ENCODE assay signal across 17 mouse cellular contexts in genomic region chr16:45695445-45696160, GRCm38 (mm10). TPM values are rescaled to one million over a fixed set of nuclear protein-coding genes. Genes with fewer than 3 reads are reported as not detected.
DNase-seq lines count a peak whose midpoint lies in the region; ATAC-seq and TF ChIP-seq lines count a peak whose summit lies in the region.
"Had no signal": no experiment of that assay in that cellular context is flagged by ENCODE, and none has a peak within 500 bp of the region (broad histone marks: within the 10 kb centered on the region; RNA-seq: fewer than 3 reads in every experiment).

No protein-coding gene starts in this region.

- no peak for TF ChIP-seq EP300 in heart, adult 2 months (IDR thresholded peaks at IDR 0.05; ENCODE audit: insufficient read depth, low read depth, low read length)

- TF ChIP-seq POLR2A in heart, adult 2 months (IDR thresholded peaks at IDR 0.05; ENCODE audit: insufficient read depth, low read depth, low read length) = no peak

- H3K36me3 ChIP-seq in hindbrain, embryonic 16.5 days (ENCODE audit: control insufficient read depth, insufficient read depth, low read length) = no peaks in the 10 kb centered on the region
- H3K36me3 ChIP-seq in hindbrain, embryonic 14.5 days (replicated peaks; ENCODE audit: control insufficient read depth, insufficient read depth) = no peaks in the 10 kb centered on the region
- no peaks in the 10 kb centered on the region for H3K36me3 ChIP-seq in heart, adult 2 months (ENCODE audit: control insufficient read depth, insufficient read depth, low read length)

- no peaks in the 10 kb centered on the region for H3K27me3 ChIP-seq in hindbrain, embryonic 16.5 days (replicated peaks; ENCODE audit: control insufficient read depth, insufficient read depth, low read length)
- H3K27me3 ChIP-seq in hindbrain, embryonic 14.5 days (ENCODE audit: control insufficient read depth, insufficient read depth, low read length) = no peaks in the 10 kb centered on the region
- H3K27me3 ChIP-seq in heart, adult 2 months (ENCODE audit: control insufficient read depth, insufficient read depth, low read length) = no peaks in the 10 kb centered on the region

- 49% methylated on average over 9 of the region's 9 CpGs for WGBS in hindbrain, embryonic 16.5 days
- WGBS in hindbrain, embryonic 14.5 days = 59% methylated on average over 9 of the region's 9 CpGs
- WGBS in heart, adult 2 months = 78% methylated on average over 9 of the region's 9 CpGs

- no peak for TF ChIP-seq CTCF in heart, adult 2 months (IDR thresholded peaks at IDR 0.05)

- H3K4me1 ChIP-seq in hindbrain, embryonic 16.5 days (ENCODE audit: control insufficient read depth, insufficient read depth, low read depth, low read length) = peaks cover 4% of the 10 kb centered on the region
- H3K4me1 ChIP-seq in hindbrain, embryonic 14.5 days (replicated peaks; ENCODE audit: control insufficient read depth, insufficient read depth, low read length) = peaks cover 5% of the 10 kb centered on the region; the same call in 1 of the 2 replicates
- no peaks in the 10 kb centered on the region for H3K4me1 ChIP-seq in heart, adult 2 months (ENCODE audit: control insufficient read depth, insufficient read depth, low read length)

- no peak overlapping the region for H3K4me3 ChIP-seq in hindbrain, embryonic 16.5 days (ENCODE audit: low read length)
- H3K4me3 ChIP-seq in hindbrain, embryonic 14.5 days (replicated peaks; ENCODE audit: low read length) = no peak overlapping the region
- no peak overlapping the region for H3K4me3 ChIP-seq in heart, adult 2 months
- H3K4me3 ChIP-seq: left cerebral cortex, adult 2 months had no signal

- no peaks in the 10 kb centered on the region for H3K9me3 ChIP-seq in hindbrain, embryonic 16.5 days (ENCODE audit: control insufficient read depth, low read length)
- no peaks in the 10 kb centered on the region for H3K9me3 ChIP-seq in hindbrain, embryonic 14.5 days (ENCODE audit: control insufficient read depth, low read length)

- no peaks in the 10 kb centered on the region for H3K79me2 ChIP-seq in heart, adult 2 months (replicated peaks; ENCODE audit: control insufficient read depth, insufficient read depth, low read length)

- DNase-seq in hindbrain, embryonic 14.5 days (ENCODE audit: low spot score) = no peak
- DNase-seq in Muller cell, postnatal 12 days (ENCODE audit: inconsistent ontology term) = peak; percentile 14
- DNase-seq in adrenal gland, postnatal 14 days = peak; percentile 65
- DNase-seq in cerebellum, postnatal 10 days = peak; percentile 65 to 82
- DNase-seq in heart, adult 2 months = no peak
- no peak for DNase-seq in c-Kit-positive CD71-positive TER-119-positive erythroid progenitor cells, embryonic 14.5 days (ENCODE audit: low spot score)
- no peak for DNase-seq in layer of hippocampus, postnatal 10 days (ENCODE audit: low spot score in 2 of 2)
- DNase-seq: gastrocnemius, postnatal 36 days; kidney, postnatal 14 days; thymus, postnatal 14 days had no signal

- H3K4me2 ChIP-seq in hindbrain, embryonic 16.5 days (ENCODE audit: low read length) = no peak overlapping the region
- no peak overlapping the region for H3K4me2 ChIP-seq in hindbrain, embryonic 14.5 days (replicated peaks)

- intact Hi-C loops in heart, adult 2 months (cut with DNase I) = no loop called here

- ATAC-seq in hindbrain, embryonic 16.5 days = peak; percentile 58
- ATAC-seq in hindbrain, embryonic 14.5 days (ENCODE audit: low FRiP score) = no peak

- no peak overlapping the region for H3K27ac ChIP-seq in hindbrain, embryonic 16.5 days (ENCODE audit: low read depth, low read length)
- H3K27ac ChIP-seq in hindbrain, embryonic 14.5 days = no peak overlapping the region
- H3K27ac ChIP-seq in heart, adult 2 months = no peak overlapping the region
- H3K27ac ChIP-seq: left cerebral cortex, adult 2 months had no signal

- no peak overlapping the region for H3K9ac ChIP-seq in hindbrain, embryonic 16.5 days (ENCODE audit: low read depth, low read length)
- H3K9ac ChIP-seq in hindbrain, embryonic 14.5 days = no peak overlapping the region
- H3K9ac ChIP-seq in heart, adult 2 months (ENCODE audit: low read depth, low read length) = no peak overlapping the region

RNA-seq across cellular contexts. Expression of gene Tmprss7, which starts 2.1 kb away (rescaled TPM):
- polyA plus RNA-seq in hindbrain, embryonic 16.5 days (2015; fragmentation: Nextera tagmentation; extraction: Ambion mirVana) = 0.50 and 0.87 TPM in 2 replicates
- polyA plus RNA-seq in hindbrain, embryonic 14.5 days (2014; fragmentation: Nextera tagmentation; extraction: Ambion mirVana) = 0.53 and 0.59 TPM in 2 replicates
- total RNA-seq in adrenal gland, postnatal 14 days (2021) = 0.19 and 1.2 TPM in 2 replicates
- total RNA-seq in heart, adult 2 months (2021) = not detected
- polyA plus RNA-seq in heart, adult 2 months (2012; rRNA removed) = 0.06 TPM in 1 of 2 replicates, not detected in the other
- 1 to 10 TPM; 1.4 to 1.8 TPM for total RNA-seq in layer of hippocampus, postnatal 10 days (2021)
- total RNA-seq: gastrocnemius, postnatal 36 days had no signal
- polyA plus RNA-seq: embryonic facial prominence, embryonic 14.5 days; heart, embryonic 16.5 days; lung, embryonic 16.5 days had no signal

RNA-seq across cellular contexts. Expression of gene Tagln3, which starts 28.8 kb away (rescaled TPM):
- 428 and 438 TPM in 2 replicates for polyA plus RNA-seq in hindbrain, embryonic 16.5 days (2015; fragmentation: Nextera tagmentation; extraction: Ambion mirVana)
- polyA plus RNA-seq in hindbrain, embryonic 14.5 days (2014; fragmentation: Nextera tagmentation; extraction: Ambion mirVana) = 457 and 485 TPM in 2 replicates
- total RNA-seq in adrenal gland, postnatal 14 days (2021) = 4.1 and 7.3 TPM in 2 replicates
- total RNA-seq in heart, adult 2 months (2021) = 1 to 10 TPM in 1 of 2 experiments, under 1 TPM in 1; 0.57 to 1.4 TPM
- 1.4 and 1.6 TPM in 2 replicates for polyA plus RNA-seq in heart, adult 2 months (2012; rRNA removed)
- total RNA-seq in layer of hippocampus, postnatal 10 days (2021) = 100 to 1,000 TPM; 251 to 259 TPM
- total RNA-seq: common myeloid progenitor, adult 5-6 weeks had no signal

RNA-seq across cellular contexts. Expression of gene BC016579, which starts 41.7 kb away (rescaled TPM):
- not detected in 2 replicates for polyA plus RNA-seq in hindbrain, embryonic 16.5 days (2015; fragmentation: Nextera tagmentation; extraction: Ambion mirVana)
- polyA plus RNA-seq in hindbrain, embryonic 14.5 days (2014; fragmentation: Nextera tagmentation; extraction: Ambion mirVana) = 0.09 TPM in 1 of 2 replicates, not detected in the other
- total RNA-seq in adrenal gland, postnatal 14 days (2021) = 0.15 TPM in 1 of 2 replicates, not detected in the other
- not detected for total RNA-seq in heart, adult 2 months (2021)
- not detected in 2 replicates for polyA plus RNA-seq in heart, adult 2 months (2012; rRNA removed)
- total RNA-seq in layer of hippocampus, postnatal 10 days (2021) = not detected
- total RNA-seq: gastrocnemius, postnatal 36 days had no signal
- polyA plus RNA-seq: embryonic facial prominence, embryonic 14.5 days; liver, adult 2 months had no signal

RNA-seq across cellular contexts. Expression of gene Abhd10, which starts 47.2 kb away (rescaled TPM):
- polyA plus RNA-seq in hindbrain, embryonic 16.5 days (2015; fragmentation: Nextera tagmentation; extraction: Ambion mirVana) = 39.3 and 39.5 TPM in 2 replicates
- 34.5 and 34.7 TPM in 2 replicates for polyA plus RNA-seq in hindbrain, embryonic 14.5 days (2014; fragmentation: Nextera tagmentation; extraction: Ambion mirVana)
- 25.0 and 25.9 TPM in 2 replicates for total RNA-seq in adrenal gland, postnatal 14 days (2021)
- total RNA-seq in heart, adult 2 months (2021) = 10 to 100 TPM; 15.8 to 17.1 TPM
- 11.5 and 15.8 TPM in 2 replicates for polyA plus RNA-seq in heart, adult 2 months (2012; rRNA removed)
- total RNA-seq in layer of hippocampus, postnatal 10 days (2021) = 10 to 100 TPM; 20.7 to 22.9 TPM

Comparison
In these comparisons a context has a peak if more than half of its experiments do, and no peak if none do; other contexts are left out.
1. DNase-seq: peak in Muller cell, postnatal 12 days (single experiment), adrenal gland, postnatal 14 days (single experiment) and cerebellum, postnatal 10 days (2 of 2); none in hindbrain, embryonic 14.5 days (single experiment), heart, adult 2 months (0 of 2), c-Kit-positive CD71-positive TER-119-positive erythroid progenitor cells, embryonic 14.5 days (single experiment) and layer of hippocampus, postnatal 10 days (0 of 2).
2. RNA of gene Tagln3, which starts 28.8 kb away (total RNA-seq): 251 to 259 TPM in layer of hippocampus, postnatal 10 days; 4.1 to 7.3 TPM in adrenal gland, postnatal 14 days and 0.57 to 1.4 TPM in heart, adult 2 months; every median in the first group is over 10 times any median in the second.